Mouse (Mus musculus): ENCODE data around the gene S100pbp. TPM values are rescaled to one million over a fixed set of nuclear protein-coding genes. Genes with fewer than 3 reads are reported as not detected.
A peak's percentile ranks its signal among the peaks of the same experiment; 100 is the strongest.

Gene S100pbp
- polyA plus RNA-seq, 1 experiment from 2014 or later = 18.3 TPM

GRCm38 (mm10) chr4:129145943-129146342, 43.6 kb downstream of the S100pbp start:
- Histone ChIP-seq H3K4me3 (ENCODE audit: low read depth, low read length) (no peak overlapping the region), H3K4me1 (ENCODE audit: control insufficient read depth, insufficient read depth, low read length) (peaks cover 15% of the 10 kb centered on the region; the same call in 1 of the 2 replicates), H3K36me3 (ENCODE audit: control insufficient read depth, insufficient read depth, low read length) (peaks cover 8% of the 10 kb centered on the region; the same call in 1 of the 2 replicates), H3K4me2 (ENCODE audit: low read depth, low read length) (no peak overlapping the region), H3K9me3 (ENCODE audit: control insufficient read depth, low read length) (no peaks in the 10 kb centered on the region), H3K27ac (ENCODE audit: low read depth, low read length) (no peak overlapping the region), H3K27me3 (ENCODE audit: control insufficient read depth, insufficient read depth, low read length) (no peaks in the 10 kb centered on the region), H3K9ac (replicated peaks; ENCODE audit: low read depth, low read length) (no peak overlapping the region)
- ATAC-seq (ENCODE audit: low read depth) = no peak
- WGBS = 69% methylated on average over 4 of the region's 4 CpGs

- H3K27ac ChIP-seq (ENCODE audit: low read depth, low read length) = peak overlapping the region; percentile 29
- no peak overlapping the region for H3K9ac ChIP-seq (replicated peaks; ENCODE audit: low read depth, low read length)
- no peaks in the 10 kb centered on the region for H3K9me3 ChIP-seq (ENCODE audit: control insufficient read depth, low read length)
- no peak overlapping the region for H3K4me2 ChIP-seq (ENCODE audit: low read depth, low read length)
- H3K4me3 ChIP-seq (ENCODE audit: low read depth, low read length) = no peak overlapping the region
- H3K27me3 ChIP-seq (ENCODE audit: control insufficient read depth, insufficient read depth, low read length) = no peaks in the 10 kb centered on the region
- 72% methylated on average over 4 of the region's 4 CpGs for WGBS
- H3K4me1 ChIP-seq (ENCODE audit: control insufficient read depth, insufficient read depth, low read length) = peaks cover 15% of the 10 kb centered on the region; the same call in 1 of the 2 replicates
- no peak for ATAC-seq (ENCODE audit: low read depth)
- H3K36me3 ChIP-seq (ENCODE audit: control insufficient read depth, insufficient read depth, low read length) = peaks cover 8% of the 10 kb centered on the region; the same call in 1 of the 2 replicates
Measured at GRCm38 (mm10) chr4:129145411-129145810, 44.1 kb downstream of the S100pbp start.

- peak; percentile 66; the same call in 1 of the 2 replicates for ATAC-seq (ENCODE audit: low read depth)
- H3K9ac ChIP-seq (replicated peaks; ENCODE audit: low read depth, low read length) = 0 out of 2 replicates have a peak overlapping the region, but pooled peaks have one; percentile 18
- no peak overlapping the region for H3K4me3 ChIP-seq (ENCODE audit: low read depth, low read length)
- peaks cover 4% of the 10 kb centered on the region; the same call in 1 of the 2 replicates for H3K36me3 ChIP-seq (ENCODE audit: control insufficient read depth, insufficient read depth, low read length)
- peaks cover 15% of the 10 kb centered on the region; the same call in 1 of the 2 replicates for H3K4me1 ChIP-seq (ENCODE audit: control insufficient read depth, insufficient read depth, low read length)
- peak overlapping the region; percentile 29 for H3K27ac ChIP-seq (ENCODE audit: low read depth, low read length)
- no peaks in the 10 kb centered on the region for H3K27me3 ChIP-seq (ENCODE audit: control insufficient read depth, insufficient read depth, low read length)
- no peak overlapping the region for H3K4me2 ChIP-seq (ENCODE audit: low read depth, low read length)
- 26% methylated on average over 16 of the region's 16 CpGs for WGBS
- H3K9me3 ChIP-seq (ENCODE audit: control insufficient read depth, low read length) = no peaks in the 10 kb centered on the region
Measured at GRCm38 (mm10) chr4:129144401-129145367, 44.8 kb downstream of the S100pbp start.

GRCm38 (mm10) chr4:129143509-129143908, 46.0 kb downstream of the S100pbp start:
- H3K4me1 ChIP-seq (ENCODE audit: control insufficient read depth, insufficient read depth, low read length) = peaks cover 15% of the 10 kb centered on the region; the same call in 1 of the 2 replicates
- no peak overlapping the region for H3K9ac ChIP-seq (replicated peaks; ENCODE audit: low read depth, low read length)
- H3K4me3 ChIP-seq (ENCODE audit: low read depth, low read length) = no peak overlapping the region

GRCm38 (mm10) chr4:129142439-129143045, 47.0 kb downstream of the S100pbp start:
- no peak for ATAC-seq (ENCODE audit: low read depth)
- H3K27ac ChIP-seq (ENCODE audit: low read depth, low read length) = no peak overlapping the region
- 78% methylated on average over 11 of the region's 11 CpGs for WGBS

More at GRCm38 (mm10) chr4:129143509-129143908, 46.0 kb downstream of the S100pbp start:
- Histone ChIP-seq H3K36me3 (ENCODE audit: control insufficient read depth, insufficient read depth, low read length) (no peaks in the 10 kb centered on the region), H3K27ac (ENCODE audit: low read depth, low read length) (no peak overlapping the region), H3K4me2 (ENCODE audit: low read depth, low read length) (no peak overlapping the region), H3K9me3 (ENCODE audit: control insufficient read depth, low read length) (no peaks in the 10 kb centered on the region), H3K27me3 (ENCODE audit: control insufficient read depth, insufficient read depth, low read length) (no peaks in the 10 kb centered on the region)
- no peak for ATAC-seq (ENCODE audit: low read depth)
- WGBS = 92% methylated on average over 5 of the region's 5 CpGs

GRCm38 (mm10) chr4:129141560-129142438, 47.7 kb downstream of the S100pbp start:
- Histone ChIP-seq H3K27ac (ENCODE audit: low read depth, low read length) (peak overlapping the region; percentile 40; the same call in 1 of the 2 replicates), H3K27me3 (ENCODE audit: control insufficient read depth, insufficient read depth, low read length) (no peaks in the 10 kb centered on the region), H3K9ac (replicated peaks; ENCODE audit: low read depth, low read length) (no peak overlapping the region), H3K4me1 (ENCODE audit: control insufficient read depth, insufficient read depth, low read length) (peaks cover 18% of the 10 kb centered on the region; the same call in 1 of the 2 replicates), H3K9me3 (ENCODE audit: control insufficient read depth, low read length) (no peaks in the 10 kb centered on the region), H3K4me3 (ENCODE audit: low read depth, low read length) (no peak overlapping the region), H3K4me2 (ENCODE audit: low read depth, low read length) (no peak overlapping the region), H3K36me3 (ENCODE audit: control insufficient read depth, insufficient read depth, low read length) (no peaks in the 10 kb centered on the region)
- ATAC-seq (ENCODE audit: low read depth) = no peak
- 75% methylated on average over 17 of the region's 17 CpGs for WGBS

More at GRCm38 (mm10) chr4:129142439-129143045, 47.0 kb downstream of the S100pbp start:
- Histone ChIP-seq H3K36me3 (ENCODE audit: control insufficient read depth, insufficient read depth, low read length) (no peaks in the 10 kb centered on the region), H3K9ac (replicated peaks; ENCODE audit: low read depth, low read length) (no peak overlapping the region), H3K4me3 (ENCODE audit: low read depth, low read length) (no peak overlapping the region), H3K4me2 (ENCODE audit: low read depth, low read length) (no peak overlapping the region), H3K27me3 (ENCODE audit: control insufficient read depth, insufficient read depth, low read length) (no peaks in the 10 kb centered on the region), H3K9me3 (ENCODE audit: control insufficient read depth, low read length) (no peaks in the 10 kb centered on the region), H3K4me1 (ENCODE audit: control insufficient read depth, insufficient read depth, low read length) (peaks cover 15% of the 10 kb centered on the region; the same call in 1 of the 2 replicates)

GRCm38 (mm10) chr4:129140808-129141207, 48.7 kb downstream of the S100pbp start:
- no peak for ATAC-seq (ENCODE audit: low read depth)
- Histone ChIP-seq H3K9ac (replicated peaks; ENCODE audit: low read depth, low read length) (no peak overlapping the region), H3K27me3 (ENCODE audit: control insufficient read depth, insufficient read depth, low read length) (no peaks in the 10 kb centered on the region), H3K36me3 (ENCODE audit: control insufficient read depth, insufficient read depth, low read length) (no peaks in the 10 kb centered on the region), H3K4me2 (ENCODE audit: low read depth, low read length) (no peak overlapping the region), H3K4me3 (ENCODE audit: low read depth, low read length) (no peak overlapping the region), H3K27ac (ENCODE audit: low read depth, low read length) (no peak overlapping the region), H3K4me1 (ENCODE audit: control insufficient read depth, insufficient read depth, low read length) (peaks cover 18% of the 10 kb centered on the region; the same call in 1 of the 2 replicates), H3K9me3 (ENCODE audit: control insufficient read depth, low read length) (no peaks in the 10 kb centered on the region)
- 91% methylated on average over 4 of the region's 4 CpGs for WGBS

GRCm38 (mm10) chr4:129139642-129140041, 49.9 kb downstream of the S100pbp start:
- H3K9ac ChIP-seq (replicated peaks; ENCODE audit: low read depth, low read length) = no peak overlapping the region
- H3K4me3 ChIP-seq (ENCODE audit: low read depth, low read length) = no peak overlapping the region
- H3K4me2 ChIP-seq (ENCODE audit: low read depth, low read length) = no peak overlapping the region
- peaks cover 9% of the 10 kb centered on the region; the same call in 1 of the 2 replicates for H3K4me1 ChIP-seq (ENCODE audit: control insufficient read depth, insufficient read depth, low read length)
- no peaks in the 10 kb centered on the region for H3K9me3 ChIP-seq (ENCODE audit: control insufficient read depth, low read length)
- WGBS = 96% methylated on average over 5 of the region's 5 CpGs
- no peak for ATAC-seq (ENCODE audit: low read depth)
- no peak overlapping the region for H3K27ac ChIP-seq (ENCODE audit: low read depth, low read length)
- H3K36me3 ChIP-seq (ENCODE audit: control insufficient read depth, insufficient read depth, low read length) = no peaks in the 10 kb centered on the region
- no peaks in the 10 kb centered on the region for H3K27me3 ChIP-seq (ENCODE audit: control insufficient read depth, insufficient read depth, low read length)

Data from neural tube, embryonic 14.5 days (tissue).